Mouse (Mus musculus): ENCODE measurements at regions not wholly inside any gene's neighbourhood (a gene's known extent, or its start where the extent isn't known, plus 50 kb on each side); places are given as distances from the start of the nearest gene placed in this dataset.

DNA sequence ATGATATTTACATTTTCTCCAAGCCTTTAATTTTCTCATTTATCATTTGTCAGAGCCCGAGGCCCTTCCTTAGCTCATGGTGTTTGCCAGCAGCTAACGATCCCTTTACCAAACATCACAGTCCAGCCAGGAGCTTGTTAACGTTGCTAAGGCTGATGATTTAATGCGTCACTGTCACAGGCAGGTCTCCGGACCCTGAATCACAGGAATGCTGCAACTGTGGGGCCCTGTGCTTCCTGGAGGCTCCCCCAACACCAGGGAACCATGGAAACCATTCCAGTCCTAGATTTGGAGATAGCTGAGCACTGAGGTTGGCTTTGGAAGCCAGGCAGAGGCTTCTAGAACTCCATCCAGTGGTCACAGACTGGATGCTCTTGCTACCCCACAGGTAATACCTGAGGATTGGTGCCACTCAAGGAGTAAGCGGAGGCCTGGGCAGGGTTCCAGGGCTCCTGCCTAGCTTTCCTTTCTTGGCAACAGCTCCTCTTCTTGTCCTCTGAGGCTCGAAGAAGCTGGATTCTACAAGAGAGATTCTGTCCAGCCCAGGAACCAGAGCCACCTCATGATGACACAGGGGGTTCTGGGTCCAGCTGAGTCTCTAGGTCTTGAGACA, 94.0 kb upstream of the Sulf2 start:
- H3K27ac ChIP-seq (ENCODE audit: low read depth, low read length) = no peak overlapping the region
- no peaks in the 10 kb centered on the region for H3K36me3 ChIP-seq (ENCODE audit: control insufficient read depth, insufficient read depth, low read length)
- H3K4me2 ChIP-seq (ENCODE audit: low read length) = no peak overlapping the region
- no peak overlapping the region for H3K4me3 ChIP-seq (ENCODE audit: low read depth, low read length)
- 28% methylated on average over 7 of the region's 7 CpGs for WGBS
- no peak for ATAC-seq
- peak; percentile 28 for DNase-seq (ENCODE audit: low spot score)
- H3K9me3 ChIP-seq (replicated peaks; ENCODE audit: control insufficient read depth, low read length) = no peaks in the 10 kb centered on the region
- no peaks in the 10 kb centered on the region for H3K27me3 ChIP-seq (replicated peaks; ENCODE audit: control insufficient read depth, insufficient read depth, low read length)
- peaks cover 4% of the 10 kb centered on the region for H3K4me1 ChIP-seq (ENCODE audit: control insufficient read depth, insufficient read depth, low read length)
- H3K9ac ChIP-seq (ENCODE audit: low read length) = peak overlapping the region; percentile 21; the same call in 1 of the 2 replicates

DNA sequence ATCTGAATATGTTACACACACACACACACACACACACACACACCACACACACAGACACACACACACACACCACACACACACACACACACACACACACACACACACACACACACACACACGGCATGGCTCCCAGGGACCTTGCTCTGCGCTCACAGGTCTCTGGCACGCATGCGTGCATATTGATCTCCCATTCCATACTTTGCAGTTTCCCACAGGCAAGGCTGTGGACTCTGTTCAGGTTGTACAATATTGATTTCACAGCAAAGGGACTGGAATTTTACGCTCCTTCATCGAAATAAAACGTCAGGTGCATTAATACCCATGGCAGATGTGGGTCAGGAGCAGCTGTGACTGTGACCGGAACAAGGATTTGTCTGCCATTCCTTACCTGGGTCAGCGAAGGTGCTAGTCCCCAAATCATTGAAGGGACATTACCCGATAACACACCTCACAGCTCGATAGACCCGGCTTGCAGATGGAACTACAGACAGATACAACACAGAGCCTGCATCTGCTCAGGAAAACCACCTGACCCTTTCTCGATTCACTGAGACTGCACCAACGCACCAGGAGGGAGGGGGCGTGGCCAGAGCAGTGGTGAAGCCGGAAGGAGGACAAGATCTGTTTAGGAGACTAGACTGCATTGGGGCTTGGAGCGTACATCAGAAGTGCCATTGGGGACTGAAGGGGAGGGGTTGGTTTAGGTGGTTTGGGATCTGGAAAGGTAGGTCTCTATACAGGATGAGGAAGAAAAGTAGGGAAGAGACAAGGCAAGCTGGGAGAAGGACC, 91.1 kb upstream of the Sulf2 start:
- H3K4me3 ChIP-seq (ENCODE audit: low read depth, low read length) = no peak overlapping the region
- ATAC-seq (no peak), DNase-seq (ENCODE audit: low spot score) (no peak)
- peaks cover 4% of the 10 kb centered on the region for H3K4me1 ChIP-seq (ENCODE audit: control insufficient read depth, insufficient read depth, low read length)
- H3K27me3 ChIP-seq (replicated peaks; ENCODE audit: control insufficient read depth, insufficient read depth, low read length) = no peaks in the 10 kb centered on the region
- H3K9me3 ChIP-seq (replicated peaks; ENCODE audit: control insufficient read depth, low read length) = no peaks in the 10 kb centered on the region
- H3K9ac ChIP-seq (ENCODE audit: low read length) = no peak overlapping the region
- no peaks in the 10 kb centered on the region for H3K36me3 ChIP-seq (ENCODE audit: control insufficient read depth, insufficient read depth, low read length)
- H3K27ac ChIP-seq (ENCODE audit: low read depth, low read length) = no peak overlapping the region
- WGBS = 82% methylated on average over 17 of the region's 17 CpGs
- no peak overlapping the region for H3K4me2 ChIP-seq (ENCODE audit: low read length)

- Histone ChIP-seq H3K4me3 (ENCODE audit: low read depth, low read length) (no peak overlapping the region), H3K4me1 (ENCODE audit: control insufficient read depth, insufficient read depth, low read length) (peaks cover 4% of the 10 kb centered on the region), H3K27me3 (replicated peaks; ENCODE audit: control insufficient read depth, insufficient read depth, low read length) (no peaks in the 10 kb centered on the region), H3K9ac (ENCODE audit: low read length) (no peak overlapping the region), H3K4me2 (ENCODE audit: low read length) (no peak overlapping the region), H3K36me3 (ENCODE audit: control insufficient read depth, insufficient read depth, low read length) (no peaks in the 10 kb centered on the region), H3K9me3 (replicated peaks; ENCODE audit: control insufficient read depth, low read length) (no peaks in the 10 kb centered on the region), H3K27ac (ENCODE audit: low read depth, low read length) (no peak overlapping the region)
- WGBS = 63% methylated on average over 8 of the region's 8 CpGs
- no peak for DNase-seq (ENCODE audit: low spot score)
- ATAC-seq = no peak
Measured at GRCm38 (mm10) chr2:166245219-166245618, 89.8 kb upstream of the Sulf2 start.

DNA sequence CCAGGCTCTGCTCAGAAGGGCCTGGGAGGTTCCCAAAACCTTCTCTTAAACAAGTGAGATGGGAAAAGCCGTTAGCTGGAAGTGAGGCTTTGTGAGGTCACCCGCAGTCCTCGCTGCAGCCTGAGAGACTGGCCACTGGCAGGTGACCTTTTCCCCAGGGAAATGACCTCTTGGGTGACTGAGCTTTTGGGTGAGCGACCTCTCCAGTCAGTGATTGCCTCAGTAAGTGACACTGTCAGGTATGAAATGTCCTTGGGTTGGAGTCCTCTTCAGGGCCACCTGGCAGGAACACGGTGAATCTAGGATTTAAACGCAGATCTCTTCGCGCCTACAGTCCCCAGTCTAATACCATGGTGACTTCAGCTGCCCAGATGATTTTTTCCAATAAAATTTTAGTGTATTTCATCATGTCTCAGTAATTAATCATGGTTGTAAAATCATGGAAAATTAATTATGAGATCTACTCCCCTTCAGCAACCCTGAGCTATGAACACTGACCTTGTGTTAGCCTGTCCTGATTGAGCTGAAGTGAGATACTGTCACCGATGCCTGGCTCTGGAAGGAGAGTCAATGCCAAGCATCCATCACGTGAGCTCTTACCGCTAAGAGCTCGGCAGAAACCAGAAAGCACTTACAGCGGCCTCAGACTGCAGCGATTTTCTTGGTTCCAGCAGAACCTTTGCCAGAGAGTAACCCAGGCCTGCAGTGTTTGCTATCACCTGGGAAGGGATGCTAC, 87.5 kb upstream of the Sulf2 start:
- DNase-seq (ENCODE audit: low spot score) (no peak), ATAC-seq (no peak)
- no peak overlapping the region for H3K9ac ChIP-seq (ENCODE audit: low read length)
- H3K27ac ChIP-seq (ENCODE audit: low read depth, low read length) = no peak overlapping the region
- no peak overlapping the region for H3K4me3 ChIP-seq (ENCODE audit: low read depth, low read length)
- H3K27me3 ChIP-seq (replicated peaks; ENCODE audit: control insufficient read depth, insufficient read depth, low read length) = no peaks in the 10 kb centered on the region
- no peaks in the 10 kb centered on the region for H3K9me3 ChIP-seq (replicated peaks; ENCODE audit: control insufficient read depth, low read length)
- WGBS = 79% methylated on average over 14 of the region's 14 CpGs
- no peaks in the 10 kb centered on the region for H3K4me1 ChIP-seq (ENCODE audit: control insufficient read depth, insufficient read depth, low read length)
- H3K4me2 ChIP-seq (ENCODE audit: low read length) = no peak overlapping the region
- no peaks in the 10 kb centered on the region for H3K36me3 ChIP-seq (ENCODE audit: control insufficient read depth, insufficient read depth, low read length)

GRCm38 (mm10) chr2:166241310-166241709, 85.8 kb upstream of the Sulf2 start:
- DNase-seq (ENCODE audit: low spot score) = no peak
- Histone ChIP-seq H3K4me3 (ENCODE audit: low read depth, low read length) (no peak overlapping the region), H3K36me3 (ENCODE audit: control insufficient read depth, insufficient read depth, low read length) (no peaks in the 10 kb centered on the region), H3K4me2 (ENCODE audit: low read length) (no peak overlapping the region), H3K4me1 (ENCODE audit: control insufficient read depth, insufficient read depth, low read length) (no peaks in the 10 kb centered on the region), H3K27me3 (replicated peaks; ENCODE audit: control insufficient read depth, insufficient read depth, low read length) (no peaks in the 10 kb centered on the region), H3K9me3 (replicated peaks; ENCODE audit: control insufficient read depth, low read length) (no peaks in the 10 kb centered on the region), H3K9ac (ENCODE audit: low read length) (no peak overlapping the region), H3K27ac (ENCODE audit: low read depth, low read length) (no peak overlapping the region)
- 84% methylated on average over 3 of the region's 3 CpGs for WGBS
- no peak for ATAC-seq

DNA sequence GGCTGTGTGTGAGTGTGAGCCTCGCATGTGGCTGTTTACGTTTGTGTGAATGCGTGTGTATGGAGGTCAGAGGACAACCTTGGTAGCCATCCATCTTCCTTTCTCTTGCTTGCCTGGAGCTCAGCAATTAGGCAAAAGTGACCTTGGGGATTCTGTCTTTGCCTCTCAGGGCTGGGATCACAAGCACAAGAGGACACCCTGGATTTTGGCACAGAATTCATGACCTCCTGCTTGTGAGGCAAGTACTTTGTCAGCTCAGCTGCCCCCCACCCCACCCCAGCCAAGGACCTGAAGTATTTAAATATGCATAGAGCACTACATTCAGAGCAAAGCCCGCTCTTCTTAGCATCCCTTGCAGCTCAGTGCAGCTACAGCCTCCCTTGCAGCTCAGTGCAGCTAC, 84.6 kb upstream of the Sulf2 start:
- Histone ChIP-seq H3K4me3 (ENCODE audit: low read depth, low read length) (no peak overlapping the region), H3K4me1 (ENCODE audit: control insufficient read depth, insufficient read depth, low read length) (no peaks in the 10 kb centered on the region), H3K9me3 (replicated peaks; ENCODE audit: control insufficient read depth, low read length) (no peaks in the 10 kb centered on the region), H3K27ac (ENCODE audit: low read depth, low read length) (no peak overlapping the region), H3K36me3 (ENCODE audit: control insufficient read depth, insufficient read depth, low read length) (no peaks in the 10 kb centered on the region), H3K4me2 (ENCODE audit: low read length) (no peak overlapping the region), H3K9ac (ENCODE audit: low read length) (no peak overlapping the region), H3K27me3 (replicated peaks; ENCODE audit: control insufficient read depth, insufficient read depth, low read length) (no peaks in the 10 kb centered on the region)
- 91% methylated on average over 4 of the region's 4 CpGs for WGBS
- ATAC-seq (no peak), DNase-seq (ENCODE audit: low spot score) (no peak)

DNA sequence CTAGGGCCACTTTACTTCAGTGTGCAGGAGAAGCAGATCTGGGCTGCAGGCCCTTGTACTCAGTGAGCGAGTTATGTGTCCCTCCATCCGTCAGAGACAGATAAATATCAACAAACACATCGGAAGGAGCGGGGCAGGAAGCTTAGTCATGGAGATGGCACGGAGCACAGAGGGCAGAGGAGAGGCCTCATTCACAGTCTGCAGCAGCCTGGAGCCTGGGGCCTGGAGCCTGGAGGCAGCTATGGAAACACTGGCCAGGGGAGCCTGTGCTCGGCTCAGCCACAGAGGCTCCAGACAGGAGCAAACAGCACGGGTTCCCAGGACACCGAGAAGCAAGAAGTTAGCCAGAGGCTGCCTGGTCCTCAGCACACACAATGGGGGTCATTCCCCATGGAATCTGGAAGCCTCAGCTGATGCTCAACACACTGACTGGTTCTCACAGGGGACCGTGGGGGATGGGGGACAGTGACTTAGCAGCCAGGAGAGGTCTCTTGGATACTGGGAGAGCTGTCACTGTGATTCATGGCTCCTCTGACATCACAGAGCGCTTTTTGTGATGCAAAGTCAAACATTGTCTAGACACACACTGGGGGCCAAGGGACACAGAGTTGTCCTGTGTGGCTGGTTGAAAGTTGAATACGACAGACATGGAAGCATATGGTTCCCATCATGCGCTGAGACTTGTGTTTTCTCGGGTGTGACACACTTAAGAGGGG, 82.2 kb upstream of the Sulf2 start:
- H3K27ac ChIP-seq (ENCODE audit: low read depth, low read length) = no peak overlapping the region
- H3K9ac ChIP-seq (ENCODE audit: low read length) = no peak overlapping the region
- no peak for DNase-seq (ENCODE audit: low spot score)

GRCm38 (mm10) chr2:166236102-166236501, 80.6 kb upstream of the Sulf2 start:
- ATAC-seq (peak; percentile 61; the same call in 1 of the 2 replicates), DNase-seq (ENCODE audit: low spot score) (peak; percentile 81)
- Histone ChIP-seq H3K27me3 (replicated peaks; ENCODE audit: control insufficient read depth, insufficient read depth, low read length) (no peaks in the 10 kb centered on the region), H3K4me3 (ENCODE audit: low read depth, low read length) (no peak overlapping the region), H3K9ac (ENCODE audit: low read length) (no peak overlapping the region), H3K27ac (ENCODE audit: low read depth, low read length) (no peak overlapping the region), H3K9me3 (replicated peaks; ENCODE audit: control insufficient read depth, low read length) (no peaks in the 10 kb centered on the region), H3K4me1 (ENCODE audit: control insufficient read depth, insufficient read depth, low read length) (no peaks in the 10 kb centered on the region), H3K36me3 (ENCODE audit: control insufficient read depth, insufficient read depth, low read length) (no peaks in the 10 kb centered on the region), H3K4me2 (ENCODE audit: low read length) (no peak overlapping the region)
- WGBS = 64% methylated on average over 5 of the region's 5 CpGs

More for the DNA sequence above, 82.2 kb upstream of the Sulf2 start:
- Histone ChIP-seq H3K9me3 (replicated peaks; ENCODE audit: control insufficient read depth, low read length) (no peaks in the 10 kb centered on the region), H3K27me3 (replicated peaks; ENCODE audit: control insufficient read depth, insufficient read depth, low read length) (no peaks in the 10 kb centered on the region), H3K4me2 (ENCODE audit: low read length) (no peak overlapping the region), H3K4me1 (ENCODE audit: control insufficient read depth, insufficient read depth, low read length) (no peaks in the 10 kb centered on the region), H3K36me3 (ENCODE audit: control insufficient read depth, insufficient read depth, low read length) (no peaks in the 10 kb centered on the region), H3K4me3 (ENCODE audit: low read depth, low read length) (no peak overlapping the region)
- no peak for ATAC-seq
- WGBS = 66% methylated on average over 13 of the region's 13 CpGs

Measured in forebrain, embryonic 14.5 days (tissue).